Mouse (Mus musculus) embryo, embryonic 10 days (tissue): ENCODE measurements around the gene Tmem97.

ENCODE experiments used
- DNase-seq: peaks from one replicate; pipeline ENCODE4 v3.0.0-alpha.2; 2015; ENCODE audit warnings: low spot score

Tmem97 gene

DNA sequence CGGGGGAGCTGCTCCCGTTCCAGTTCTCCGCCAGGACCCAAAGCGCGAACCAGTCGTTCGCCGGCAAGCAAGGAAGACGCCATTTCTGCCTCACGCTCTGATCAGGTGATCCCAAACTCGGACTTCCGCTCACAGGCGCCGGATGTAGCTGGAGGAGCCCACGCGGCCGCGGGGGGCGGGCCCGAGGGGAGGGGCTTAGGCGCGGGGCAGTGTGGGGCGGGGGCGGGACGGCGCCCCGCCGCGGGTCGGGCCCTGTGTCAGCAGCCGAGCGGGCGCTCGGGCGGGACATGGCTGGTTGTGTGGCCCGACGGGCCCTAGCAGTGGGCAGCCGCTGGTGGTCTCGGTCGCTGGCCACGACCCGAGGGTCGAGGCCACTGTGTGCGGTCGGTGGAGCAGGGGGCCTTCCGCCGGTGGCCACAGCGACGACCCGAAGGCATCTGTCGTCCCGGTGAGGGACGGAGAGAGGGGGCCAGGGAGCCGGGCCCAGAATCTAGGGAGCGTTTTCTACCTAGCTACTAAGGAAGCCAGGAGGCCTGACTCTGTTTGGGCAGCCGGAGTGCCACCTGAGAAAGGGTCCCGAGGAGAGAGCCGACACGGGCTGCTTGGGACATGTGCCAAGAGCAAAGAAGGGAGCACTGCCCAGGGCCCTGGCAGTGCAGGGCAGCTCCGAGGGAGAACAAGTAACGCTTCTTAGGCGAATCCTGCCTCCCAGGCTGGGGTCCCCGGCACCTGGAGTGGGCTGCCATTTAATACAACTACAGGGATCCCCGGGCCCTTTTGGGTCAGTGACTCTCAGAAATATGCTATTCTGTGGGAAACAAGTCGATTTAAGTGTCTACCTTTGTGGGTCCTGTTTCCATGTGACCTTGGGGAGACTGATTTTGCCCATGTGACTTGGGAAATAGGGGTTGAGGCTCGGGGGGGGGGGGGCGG lies 38.3 kb downstream of the Tmem97 start, which contains the start of the genes Tmem199 and Poldip2:
Tmem199 (minus strand) TSS at position 148 of the 933 bp plus-strand sequence.
Poldip2 (plus strand) TSS at position 169 of the 933 bp plus-strand sequence.
- DNase-seq: peak; percentile 92

GRCm38 (mm10) chr11:78509148-78509547 lies 41.4 kb downstream of the Tmem97 start:
- peak; percentile 32 for DNase-seq

GRCm38 (mm10) chr11:78505430-78505829 lies 45.1 kb downstream of the Tmem97 start:
- no peak for DNase-seq

- DNase-seq: no peak
Measured at GRCm38 (mm10) chr11:78502909-78503650, 47.5 kb downstream of the Tmem97 start, which contains the start of gene Sebox. Sebox (plus strand) TSS chr11:78503447.

DNA sequence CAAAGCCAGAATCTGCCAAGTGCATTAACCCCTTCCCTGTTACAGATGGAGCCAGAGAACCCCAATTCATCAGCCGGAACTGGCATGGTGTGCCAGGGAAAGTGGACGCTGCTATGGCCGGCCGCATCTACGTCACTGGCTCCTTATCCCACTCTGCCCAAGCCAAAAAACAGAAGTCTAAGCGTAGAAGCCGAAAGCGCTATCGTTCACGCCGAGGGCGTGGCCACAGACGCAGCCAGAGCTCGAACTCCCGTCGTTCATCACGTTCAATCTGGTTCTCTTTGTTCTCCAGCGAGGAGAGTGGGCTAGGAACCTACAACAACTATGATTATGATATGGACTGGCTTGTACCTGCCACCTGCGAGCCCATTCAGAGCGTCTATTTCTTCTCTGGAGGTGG lies 49.0 kb downstream of the Tmem97 start:
- DNase-seq: no peak

DNA sequence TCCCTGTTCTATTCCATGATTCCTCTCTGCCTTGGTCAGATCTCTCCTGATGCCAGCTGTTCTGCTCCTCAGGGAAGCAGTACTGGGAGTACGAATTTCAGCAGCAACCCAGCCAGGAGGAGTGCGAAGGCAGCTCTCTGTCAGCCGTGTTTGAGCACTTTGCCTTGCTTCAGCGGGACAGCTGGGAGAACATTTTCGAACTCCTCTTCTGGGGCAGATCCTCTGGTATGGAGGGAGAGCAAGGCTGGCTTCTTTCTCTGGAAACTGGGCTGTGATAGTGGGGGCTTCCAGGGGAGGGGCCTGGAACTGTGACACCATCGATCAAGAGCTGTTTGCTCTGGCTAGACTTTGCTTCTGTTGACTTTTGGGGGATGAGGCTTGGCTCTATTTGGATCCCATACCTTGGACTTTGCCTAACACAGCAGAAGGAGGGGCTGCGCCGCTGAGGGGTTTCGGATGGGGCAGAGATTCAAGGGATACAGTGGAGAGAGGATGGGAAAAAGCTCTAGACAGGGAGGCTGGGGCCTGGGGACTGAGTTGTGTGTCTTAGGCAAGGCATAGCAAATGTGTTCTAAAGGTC lies 49.9 kb downstream of the Tmem97 start:
- no peak for DNase-seq

GRCm38 (mm10) chr11:78499543-78499942 lies 51.0 kb downstream of the Tmem97 start:
- no peak for DNase-seq

DNA sequence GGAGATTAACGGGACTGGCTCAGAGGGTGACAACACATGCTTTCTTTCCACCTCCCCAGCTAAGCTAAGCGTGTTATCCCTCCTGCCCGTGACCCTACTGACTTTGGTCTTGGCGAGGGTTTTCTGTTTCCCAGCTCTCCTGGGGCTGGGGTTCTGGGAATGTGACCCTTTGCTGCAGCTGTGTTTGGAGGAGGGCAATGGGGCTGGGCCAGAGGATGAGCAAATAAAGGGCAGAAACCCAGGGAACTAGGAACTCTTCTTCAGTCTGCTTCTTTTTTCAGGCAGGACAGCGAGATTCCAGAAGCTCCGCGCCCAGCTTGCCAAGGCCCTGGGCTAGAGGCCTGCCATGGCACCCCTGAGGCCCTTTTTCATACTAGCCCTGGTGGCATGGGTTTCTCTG lies 51.6 kb downstream of the Tmem97 start, which contains the start of gene Vtn:
Vtn (plus strand) TSS at position 88 of the 400 bp plus-strand sequence.
- DNase-seq: peak; percentile 26

DNA sequence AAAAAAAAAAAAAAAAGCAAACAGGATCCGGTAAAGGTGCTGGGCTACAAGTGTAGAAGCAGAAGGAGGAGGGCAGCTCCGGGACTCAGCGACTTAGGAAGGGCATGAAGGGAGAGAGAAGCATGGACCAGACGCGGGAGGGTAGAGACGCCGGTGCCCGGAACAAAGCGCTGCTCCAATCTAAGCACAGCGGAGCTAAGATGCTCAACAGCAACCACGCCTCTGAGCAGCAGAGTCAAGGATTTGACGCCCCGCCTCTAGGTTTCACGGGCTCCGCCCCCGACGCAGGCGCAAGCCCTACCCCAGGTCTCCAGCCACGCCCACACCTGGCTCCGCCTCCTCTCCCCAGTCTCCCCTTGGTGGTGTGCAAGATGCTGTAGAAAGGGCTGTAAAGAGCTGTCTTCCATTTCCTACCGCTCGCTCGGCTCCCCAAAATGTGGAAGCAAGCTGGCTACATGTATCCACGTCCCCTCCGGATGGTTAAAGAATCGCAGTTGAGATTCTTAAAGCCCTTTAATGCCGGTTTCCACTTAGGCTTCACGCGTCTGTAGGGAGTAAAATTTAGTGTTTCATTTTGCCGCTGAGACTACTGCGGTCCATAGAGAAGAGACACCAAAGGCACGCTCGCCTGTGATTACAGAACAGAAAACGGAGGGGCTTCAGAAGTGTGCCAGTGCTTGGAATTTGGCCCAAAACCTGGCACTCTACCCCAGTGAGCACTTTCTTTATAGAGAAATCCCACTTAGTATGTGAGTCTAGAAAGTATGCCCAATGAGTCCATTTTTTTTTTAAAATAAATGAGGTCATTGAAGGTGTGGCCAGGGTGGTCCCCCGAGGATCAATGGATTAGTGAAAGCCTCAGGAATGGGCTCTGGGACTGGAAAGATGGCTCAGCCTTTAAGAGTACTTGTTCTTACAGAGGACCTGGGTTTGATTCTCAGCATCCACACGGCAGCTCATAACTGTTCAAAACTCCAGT lies 52.7 kb downstream of the Tmem97 start, which contains the start of gene Sarm1:
Sarm1 (minus strand) TSS at position 211 of the 979 bp plus-strand sequence.
- DNase-seq: peak; percentile 98

- peak; percentile 43 for DNase-seq
Measured at GRCm38 (mm10) chr11:78497071-78497541, 53.5 kb downstream of the Tmem97 start.

DNA sequence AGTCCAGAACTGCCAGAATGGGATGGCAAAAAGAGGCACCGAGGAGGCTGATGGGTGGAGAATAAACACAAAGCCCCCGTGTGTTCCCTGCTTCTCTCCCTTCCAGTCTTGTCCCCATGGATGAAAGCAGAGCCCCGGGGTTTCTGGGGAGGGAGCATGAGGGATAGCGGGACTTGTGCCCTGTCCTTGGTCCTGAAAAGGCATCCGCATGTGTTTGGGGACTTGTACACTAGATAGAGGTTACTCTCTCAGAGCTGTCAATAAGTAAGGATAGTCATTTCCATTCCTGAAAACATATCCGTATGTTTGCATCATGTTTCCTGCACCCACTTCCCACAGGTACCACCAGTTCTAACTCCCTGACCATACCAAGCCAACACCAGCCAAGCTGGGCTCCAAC lies 54.7 kb downstream of the Tmem97 start:
- DNase-seq: peak; percentile 82
